Mouse (Mus musculus) myocyte (in vitro differentiated cells): Measurements from ENCODE around the gene Gm14391.
"Not testable (repeated sequence)": the region's sequence is repeated elsewhere in the genome, so short reads cannot be mapped to it uniquely, and the experiment has no call there.

Experiments
- CEBPB ChIP-seq: IDR thresholded peaks from 2 replicates; pipeline ENCODE4 v1.6.1; 2011; ENCODE audit warnings: mild to moderate bottlenecking, moderate library complexity; ENCODE audit not compliant: poor library complexity, insufficient read depth, severe bottlenecking
- E2F4 ChIP-seq: IDR thresholded peaks from one replicate; pipeline ENCODE4 v1.6.1; 2011; ENCODE audit warnings: mild to moderate bottlenecking, control low read depth, moderate library complexity; ENCODE audit not compliant: insufficient read depth
- MYOD1 ChIP-seq, 3 experiments: IDR thresholded peaks; one replicate each; pipeline ENCODE4 v1.6.1; 2011; ENCODE audit warnings: control low read depth in 2 of 3, low read depth in 2 of 3, mild to moderate bottlenecking in 2 of 3, moderate library complexity in 1 of 3; ENCODE audit not compliant: insufficient read length in 2 of 3, control insufficient read depth in 1 of 3
- POLR2A ChIP-seq: IDR thresholded peaks from one replicate; pipeline ENCODE4 v1.6.1; 2011; ENCODE audit warnings: low read depth, mild to moderate bottlenecking, control low read depth, moderate library complexity; ENCODE audit not compliant: insufficient read length
- POLR2AphosphoS2 ChIP-seq: IDR thresholded peaks from one replicate; pipeline ENCODE4 v1.6.1; 2011; ENCODE audit warnings: low read depth, control low read depth; ENCODE audit not compliant: insufficient read length
- REST ChIP-seq: IDR thresholded peaks from one replicate; pipeline ENCODE4 v1.6.1; 2011; ENCODE audit warnings: mild to moderate bottlenecking, control low read depth, moderate library complexity; ENCODE audit not compliant: insufficient read depth, insufficient read length
- TCF12 ChIP-seq: IDR thresholded peaks from one replicate; pipeline ENCODE4 v1.6.1; 2011; ENCODE audit warnings: mild to moderate bottlenecking, control low read depth; ENCODE audit not compliant: poor library complexity, insufficient read depth, severe bottlenecking
- TCF3 ChIP-seq: IDR thresholded peaks from one replicate; pipeline ENCODE4 v1.6.1; 2011; ENCODE audit warnings: low read depth, control low read depth; ENCODE audit not compliant: insufficient read length
- USF1 ChIP-seq: IDR thresholded peaks from one replicate; pipeline ENCODE4 v1.6.1; 2011; ENCODE audit warnings: low read depth, mild to moderate bottlenecking, control low read depth, moderate library complexity

- TF ChIP-seq E2F4; POLR2A; TCF3; MYOD1 (IDR thresholded peaks at IDR 0.05; ENCODE audit: control insufficient read depth in 1 of 3, insufficient read length in 2 of 3, low read depth in 2 of 3); CEBPB; USF1; POLR2AphosphoS2; REST; TCF12: not testable (repeated sequence)
Observed at GRCm38 (mm10) chr2:175206732-175207131, at the start of gene Gm14391.
